Mouse (Mus musculus) CH12.LX (cell line): ENCODE data around the gene Spty2d1.

Experiments
- CTCF ChIP-seq, 2 experiments: IDR thresholded peaks in 1 of 2; conservative IDR thresholded peaks in 1 of 2; 2 replicates each; pipeline ENCODE4 v1.5.1; 2011 to 2012; ENCODE audit warnings: low read depth in 2 of 2, low read length in 2 of 2, improper control_type of control experiment in 1 of 2, inconsistent platforms in 1 of 2, mild to moderate bottlenecking in 1 of 2, moderate library complexity in 1 of 2
- EP300 ChIP-seq: IDR thresholded peaks from 2 replicates; pipeline ENCODE4 v1.6.1; 2011; ENCODE audit warnings: low read length, improper control_type of control experiment
- MAZ ChIP-seq: IDR thresholded peaks from 2 replicates; pipeline ENCODE4 v1.6.1; 2012; ENCODE audit warnings: low read depth, mild to moderate bottlenecking, inconsistent platforms, low read length, improper control_type of control experiment, moderate library complexity
- POLR2A ChIP-seq: IDR thresholded peaks from 2 replicates; pipeline ENCODE4 v1.6.1; 2011; ENCODE audit warnings: low read depth, mild to moderate bottlenecking, improper control_type of control experiment, low read length
- RCOR1 ChIP-seq: conservative IDR thresholded peaks from 2 replicates; pipeline ENCODE4 v1.6.1; 2012; ENCODE audit warnings: low read depth, mild to moderate bottlenecking, inconsistent platforms, low read length, improper control_type of control experiment
- ZC3H11A ChIP-seq: IDR thresholded peaks from 2 replicates; pipeline ENCODE4 v1.6.1; 2012; ENCODE audit warnings: low read depth, mild to moderate bottlenecking, inconsistent platforms, low read length, improper control_type of control experiment

DNA sequence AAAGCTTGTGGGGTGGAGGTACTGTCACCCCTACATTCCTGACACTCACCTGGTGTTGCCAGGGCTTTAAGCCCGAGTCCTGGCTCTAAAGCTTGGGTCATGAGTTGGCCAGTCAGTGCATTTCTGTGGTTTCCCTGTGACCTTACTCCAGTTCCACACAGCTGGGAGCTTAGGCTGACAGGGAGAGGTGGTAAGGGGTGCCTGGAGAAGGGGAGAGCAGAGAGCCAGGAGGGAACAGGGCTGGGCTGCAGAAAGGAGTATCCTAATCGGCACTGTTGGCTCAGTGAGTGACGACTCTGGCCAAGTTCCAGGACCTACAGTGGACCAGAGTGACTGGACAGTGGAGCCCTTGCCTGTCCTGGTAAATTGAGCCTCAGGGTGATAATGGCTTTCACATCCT is 44.1 kb upstream of the Spty2d1 start:
- no peak for TF ChIP-seq RCOR1
- TF ChIP-seq CTCF (conservative IDR thresholded peaks at IDR 0.05 in 1 of 2, IDR thresholded peaks at IDR 0.05 in 1 of 2; ENCODE audit: low read depth in 2 of 2, low read length in 2 of 2), result no peak
- TF ChIP-seq MAZ, result no peak
- no peak for TF ChIP-seq POLR2A
- TF ChIP-seq ZC3H11A, result no peak
- TF ChIP-seq EP300, result no peak
